Mouse (Mus musculus) CH12.LX (cell line): ENCODE measurements around the gene Gm27021. TPM values are rescaled to one million over a fixed set of nuclear protein-coding genes. Genes with fewer than 3 reads are reported as not detected.

Experiments used
- DNase-seq: peaks from one replicate; pipeline ENCODE4 v3.0.0-alpha.2; 2013; ENCODE audit errors: extremely low read depth
- H3K27ac ChIP-seq: 2 replicates; pipeline ENCODE4 v1.5.1; 2012; ENCODE audit warnings: low read depth, mild to moderate bottlenecking, control low read depth, moderate library complexity; ENCODE audit not compliant: insufficient read depth
- H3K27me3 ChIP-seq: replicated peaks from 2 replicates; pipeline ENCODE3; 2012; ENCODE audit warnings: inconsistent platforms
- H3K36me3 ChIP-seq, 2 experiments: replicated peaks in 1 of 2; 2 replicates each; pipeline versions ENCODE3 to v1.6.1; 2012; ENCODE audit warnings: inconsistent platforms in 1 of 2, low read length in 1 of 2, mild to moderate bottlenecking in 1 of 2, mixed read lengths in 1 of 2, moderate library complexity in 1 of 2; ENCODE audit not compliant: control insufficient read depth in 1 of 2, insufficient read depth in 1 of 2
- H3K4me1 ChIP-seq, 2 experiments: 2 replicates each; pipeline ENCODE4 v1.6.1; 2012; ENCODE audit warnings: inconsistent platforms in 1 of 2, moderate library complexity in 1 of 2; ENCODE audit not compliant: insufficient read depth in 2 of 2, control insufficient read depth in 1 of 2
- H3K4me2 ChIP-seq: 2 replicates; pipeline ENCODE4 v1.6.1; 2012; ENCODE audit warnings: low read depth, mild to moderate bottlenecking, control low read depth; ENCODE audit not compliant: poor library complexity, insufficient read depth, severe bottlenecking
- H3K4me3 ChIP-seq, 3 experiments: fragments of 150-350 bp in 1 of 3; sonication (generic) in 1 of 3; replicated peaks in 1 of 3; 2 replicates each; pipeline versions ENCODE3 to v1.5.1; 2011 to 2012; ENCODE audit warnings: low read depth in 2 of 3, low read length in 2 of 3, mild to moderate bottlenecking in 2 of 3, moderate library complexity in 2 of 3, control low read depth in 1 of 3, improper control_type of control experiment in 1 of 3, inconsistent platforms in 1 of 3, mixed read lengths in 1 of 3; ENCODE audit not compliant: poor library complexity in 1 of 3
- H3K79me2 ChIP-seq: replicated peaks from 2 replicates; pipeline ENCODE4 v1.6.1; 2012; ENCODE audit warnings: mild to moderate bottlenecking, moderate library complexity; ENCODE audit not compliant: control insufficient read depth, poor library complexity, insufficient read depth, severe bottlenecking; ENCODE audit errors: extremely low read depth
- H3K9ac ChIP-seq: 2 replicates; pipeline ENCODE4 v1.6.1; 2012; ENCODE audit warnings: low read depth, mild to moderate bottlenecking, control low read depth, moderate library complexity; ENCODE audit not compliant: insufficient read depth
- H3K9me3 ChIP-seq: replicated peaks from 2 replicates; pipeline ENCODE3; 2012; ENCODE audit warnings: low read length, inconsistent platforms, mixed read lengths
- BHLHE40 ChIP-seq: IDR thresholded peaks from 2 replicates; pipeline ENCODE4 v1.6.1; 2011; ENCODE audit warnings: mild to moderate bottlenecking, low read depth, low read length, improper control_type of control experiment
- CHD2 ChIP-seq: IDR thresholded peaks from 2 replicates; pipeline ENCODE4 v1.6.1; 2011; ENCODE audit warnings: low read length, improper control_type of control experiment
- CTCF ChIP-seq, 2 experiments: IDR thresholded peaks in 1 of 2; conservative IDR thresholded peaks in 1 of 2; 2 replicates each; pipeline ENCODE4 v1.5.1; 2011 to 2012; ENCODE audit warnings: low read depth in 2 of 2, low read length in 2 of 2, improper control_type of control experiment in 1 of 2, inconsistent platforms in 1 of 2, mild to moderate bottlenecking in 1 of 2, moderate library complexity in 1 of 2
- ELF1 ChIP-seq: IDR thresholded peaks from 2 replicates; pipeline ENCODE4 v1.6.1; 2014; ENCODE audit warnings: low read depth, mild to moderate bottlenecking, inconsistent platforms, low read length, improper control_type of control experiment
- ETS1 ChIP-seq: conservative IDR thresholded peaks from 2 replicates; pipeline ENCODE4 v1.6.1; 2012; ENCODE audit warnings: low read depth, mild to moderate bottlenecking, inconsistent platforms, low read length, improper control_type of control experiment, moderate library complexity
- GABPA ChIP-seq: IDR thresholded peaks from 2 replicates; pipeline ENCODE4 v1.6.1; 2012; ENCODE audit warnings: low read depth, low read length, improper control_type of control experiment, inconsistent platforms; ENCODE audit not compliant: insufficient replicate concordance
- HCFC1 ChIP-seq: IDR thresholded peaks from 2 replicates; pipeline ENCODE4 v1.6.1; 2012; ENCODE audit warnings: low read depth, mild to moderate bottlenecking, inconsistent platforms, low read length, improper control_type of control experiment
- IRF4 ChIP-seq: IDR thresholded peaks from 2 replicates; pipeline ENCODE4 v1.6.1; 2014; ENCODE audit warnings: low read depth, mild to moderate bottlenecking, inconsistent platforms, low read length, improper control_type of control experiment
- JUN ChIP-seq: IDR thresholded peaks from 2 replicates; pipeline ENCODE4 v1.6.1; 2011; ENCODE audit warnings: low read depth, mild to moderate bottlenecking, low read length, improper control_type of control experiment, moderate library complexity; ENCODE audit not compliant: insufficient read depth
- KAT2A ChIP-seq: IDR thresholded peaks from 2 replicates; pipeline ENCODE4 v1.6.1; 2012; ENCODE audit warnings: low read length, improper control_type of control experiment, inconsistent platforms; ENCODE audit not compliant: insufficient replicate concordance
- MAFK ChIP-seq: IDR thresholded peaks from 2 replicates; pipeline ENCODE4 v1.6.1; 2011; ENCODE audit warnings: low read length, improper control_type of control experiment; ENCODE audit not compliant: insufficient replicate concordance
- MEF2A ChIP-seq: IDR thresholded peaks from 2 replicates; pipeline ENCODE4 v1.6.1; 2014; ENCODE audit warnings: low read depth, mild to moderate bottlenecking, inconsistent platforms, low read length, improper control_type of control experiment, borderline replicate concordance
- MXI1 ChIP-seq: IDR thresholded peaks from 2 replicates; pipeline ENCODE4 v1.6.1; 2011; ENCODE audit warnings: mild to moderate bottlenecking, low read depth, low read length, improper control_type of control experiment
- MYC ChIP-seq: IDR thresholded peaks from 2 replicates; pipeline ENCODE4 v1.6.1; 2011; ENCODE audit warnings: low read depth, mild to moderate bottlenecking, improper control_type of control experiment, low read length
- NELFE ChIP-seq: IDR thresholded peaks from 2 replicates; pipeline ENCODE4 v1.6.1; 2011; ENCODE audit warnings: low read depth, low read length, improper control_type of control experiment
- POLR2A ChIP-seq: IDR thresholded peaks from 2 replicates; pipeline ENCODE4 v1.6.1; 2011; ENCODE audit warnings: low read depth, mild to moderate bottlenecking, improper control_type of control experiment, low read length
- POLR2AphosphoS2 ChIP-seq: IDR thresholded peaks from 2 replicates; pipeline ENCODE4 v1.6.1; 2011; ENCODE audit warnings: low read depth, low read length, improper control_type of control experiment
- RAD21 ChIP-seq: IDR thresholded peaks from 2 replicates; pipeline ENCODE4 v1.6.1; 2011; ENCODE audit warnings: low read depth, mild to moderate bottlenecking, low read length, improper control_type of control experiment, moderate library complexity
- RCOR1 ChIP-seq: conservative IDR thresholded peaks from 2 replicates; pipeline ENCODE4 v1.6.1; 2012; ENCODE audit warnings: low read depth, mild to moderate bottlenecking, inconsistent platforms, low read length, improper control_type of control experiment
- TCF12 ChIP-seq: IDR thresholded peaks from 2 replicates; pipeline ENCODE4 v1.6.1; 2014; ENCODE audit warnings: low read depth, mild to moderate bottlenecking, inconsistent platforms, low read length, improper control_type of control experiment
- UBTF ChIP-seq: IDR thresholded peaks from 2 replicates; pipeline ENCODE4 v1.6.1; 2012; ENCODE audit warnings: low read depth, mild to moderate bottlenecking, inconsistent platforms, low read length, improper control_type of control experiment, moderate library complexity
- USF1 ChIP-seq: IDR thresholded peaks from 2 replicates; pipeline ENCODE4 v1.6.1; 2014; ENCODE audit warnings: low read depth, mild to moderate bottlenecking, inconsistent platforms, low read length, improper control_type of control experiment
- ZC3H11A ChIP-seq: IDR thresholded peaks from 2 replicates; pipeline ENCODE4 v1.6.1; 2012; ENCODE audit warnings: low read depth, mild to moderate bottlenecking, inconsistent platforms, low read length, improper control_type of control experiment
- ZKSCAN1 ChIP-seq: IDR thresholded peaks from 2 replicates; pipeline ENCODE4 v1.6.1; 2012; ENCODE audit warnings: low read depth, inconsistent platforms, low read length, improper control_type of control experiment, borderline replicate concordance
- dilution Hi-C: fragments of 300-500 bp; cut with MboI; formaldehyde crosslinking; loops from 2 replicates; pipeline ENCODE4 v1.14.3; 2020; ENCODE audit warnings: low sequenced_read_pairs; ENCODE audit not compliant: extremely low pct_unique_long_range_greater_than_20kb, extremely low pct_ligation_motif_present
- in situ Hi-C: fragments of 300-500 bp; cut with MboI; formaldehyde crosslinking; loops from 3 replicates; pipeline ENCODE4 v1.14.3; 2019; ENCODE audit warnings: low sequenced_read_pairs, low pct_ligation_motif_present, low pct_unique_long_range_greater_than_20kb, mixed read lengths
- polyA plus RNA-seq: library from polyadenylated mRNA; unstranded; fragments of >175 nt; gene quantifications from 2 replicates; pipeline ENCODE4 v1.2.1, GENCODE M21; 2012; ENCODE audit warnings: low read depth; ENCODE audit not compliant: insufficient read length
- total RNA-seq, 2 experiments: library from RNA; depleted of rRNA; stranded (reverse); fragments of 300-350 nt in 1 of 2; fragments of >200 nt in 1 of 2; gene quantifications; 2 replicates each; pipeline ENCODE4 v1.2.3; 2012 to 2014

Gm27021 gene
- total and polyA plus RNA-seq, 3 experiments = 1.0 to 1.1 TPM; not detected in 1

- no peak for TF ChIP-seq MAFK
- no peak for TF ChIP-seq KAT2A
- no peak for TF ChIP-seq CTCF (conservative IDR thresholded peaks at IDR 0.05 in 1 of 2, IDR thresholded peaks at IDR 0.05 in 1 of 2; ENCODE audit: low read depth in 2 of 2, low read length in 2 of 2)
- TF ChIP-seq ZKSCAN1 = no peak
- TF ChIP-seq ETS1 = peak; percentile 83
- TF ChIP-seq USF1 = peak; percentile 63
- peak; percentile 70; the same call in 1 of the 2 replicates for TF ChIP-seq ELF1
- TF ChIP-seq RCOR1 = peak; percentile 76
- peak; percentile 96 for TF ChIP-seq MXI1
- peak; percentile 82; the same call in 1 of the 2 replicates for TF ChIP-seq IRF4
- no peak for TF ChIP-seq POLR2AphosphoS2
- peak; percentile 37; the same call in 1 of the 2 replicates for TF ChIP-seq JUN
- TF ChIP-seq NELFE = no peak
Measured at GRCm38 (mm10) chr8:120701758-120702465, 34.0 kb upstream of the Gm27021 start (continued).

GRCm38 (mm10) chr8:120700053-120700452 is 32.2 kb upstream of the Gm27021 start:
- TF ChIP-seq ELF1 (no peak), BHLHE40 (no peak), NELFE (no peak), HCFC1 (no peak), MEF2A (no peak), CHD2 (no peak), POLR2A (no peak), GABPA (no peak), RAD21 (no peak), MYC (no peak), UBTF (no peak), ZC3H11A (no peak), TCF12 (no peak)
- Histone ChIP-seq H3K4me2 (no peak overlapping the region), H3K27ac (no peak overlapping the region), H3K9ac (no peak overlapping the region), H3K36me3 (no peaks in the 10 kb centered on the region), H3K4me1 (peaks cover 12 to 51% of the 10 kb centered on the region in 2 experiments), H3K79me2 (no peaks in the 10 kb centered on the region), H3K9me3 (peaks cover 7% of the 10 kb centered on the region), H3K4me3 (no peak overlapping the region), H3K27me3 (peaks cover 31% of the 10 kb centered on the region)
- in situ Hi-C loops = loop anchor here (5.0 kb wide), 1 partner anchor 37 kb away; the partner anchor contains the start of gene Irf8
- dilution Hi-C loops = no loop called here
- no peak for DNase-seq
